Mouse (Mus musculus) mature B cell (primary cell): ENCODE results near the gene Krtcap3.

Source experiments
- in situ Hi-C: fragments of 300-500 bp; cut with MboI; formaldehyde crosslinking; loops from 2 replicates; pipeline ENCODE4 v1.14.3; 2019

The Krtcap3 gene

GRCm38 (mm10) chr5:31253806-31254205, 2.3 kb downstream of the Krtcap3 start:
- in situ Hi-C loops = no loop called here

DNA sequence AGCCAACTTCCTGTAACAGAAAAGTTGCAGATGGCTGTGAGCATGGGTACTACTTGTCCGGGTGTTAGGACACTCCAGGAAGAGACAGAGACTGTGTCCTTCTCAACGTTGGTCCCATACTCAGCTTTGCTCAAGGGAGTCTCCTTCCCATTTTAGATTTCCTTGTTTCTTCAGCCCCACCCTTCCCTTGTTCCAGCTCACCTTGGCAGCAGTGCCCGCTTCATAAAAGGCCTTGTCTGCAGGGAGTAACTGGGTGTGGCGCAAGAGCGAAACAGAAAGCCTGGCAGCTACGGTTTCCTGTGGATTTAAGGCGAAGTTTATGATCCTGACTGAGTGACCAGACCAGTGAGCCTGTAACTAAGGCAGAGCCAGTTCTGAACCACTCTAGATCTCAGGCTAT, 3.0 kb downstream of the Krtcap3 start:
- in situ Hi-C loops = no loop called here

GRCm38 (mm10) chr5:31254901-31255300, 3.4 kb downstream of the Krtcap3 start:
- in situ Hi-C loops = no loop called here

DNA sequence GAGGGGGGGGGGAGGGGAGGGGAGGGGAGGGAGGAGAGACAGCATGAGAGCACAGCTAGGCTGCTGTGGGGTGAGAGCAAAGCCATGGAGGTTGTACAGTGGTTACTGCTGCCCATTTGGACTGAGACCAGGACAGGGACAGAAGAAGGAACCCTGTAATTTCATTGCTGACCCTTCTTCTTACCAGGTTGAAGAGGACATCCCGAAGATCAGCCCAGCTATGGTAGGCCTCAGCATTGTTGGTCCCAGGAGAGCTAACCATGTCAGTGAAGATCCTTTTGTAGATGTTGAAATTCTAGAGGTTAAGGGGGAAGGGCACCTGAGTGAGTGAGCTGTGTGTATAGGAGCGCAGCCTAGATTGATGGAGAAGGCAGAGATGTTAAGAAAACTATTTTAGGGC, 3.9 kb downstream of the Krtcap3 start:
- in situ Hi-C loops = no loop called here

- in situ Hi-C loops = no loop called here
Measured at GRCm38 (mm10) chr5:31255971-31256370, 4.5 kb downstream of the Krtcap3 start.

GRCm38 (mm10) chr5:31257616-31258015, 6.1 kb downstream of the Krtcap3 start:
- in situ Hi-C loops = no loop called here

- in situ Hi-C loops = no loop called here
Measured at GRCm38 (mm10) chr5:31266101-31266500, 14.6 kb downstream of the Krtcap3 start.

GRCm38 (mm10) chr5:31267686-31268085, 16.2 kb downstream of the Krtcap3 start:
- in situ Hi-C loops = no loop called here

DNA sequence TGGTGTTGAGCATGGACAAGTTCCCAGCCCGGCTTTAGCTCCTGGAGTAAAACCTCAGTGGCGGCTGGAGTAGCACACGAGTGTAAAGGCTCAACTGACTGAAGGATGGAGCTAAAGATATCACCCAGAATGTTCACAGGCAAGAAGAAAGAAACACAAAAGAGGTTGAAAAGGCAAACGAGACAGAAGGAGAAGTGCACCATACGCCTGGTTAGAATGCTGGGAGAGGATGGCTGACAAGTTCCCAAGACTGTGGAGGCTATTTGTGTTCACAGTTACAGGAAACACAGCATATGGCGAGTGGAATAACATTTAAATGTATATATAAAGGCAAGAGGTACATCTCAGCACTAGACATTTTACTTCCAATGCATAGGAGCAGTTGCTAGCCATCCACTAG, 21.5 kb downstream of the Krtcap3 start:
- in situ Hi-C loops = no loop called here

DNA sequence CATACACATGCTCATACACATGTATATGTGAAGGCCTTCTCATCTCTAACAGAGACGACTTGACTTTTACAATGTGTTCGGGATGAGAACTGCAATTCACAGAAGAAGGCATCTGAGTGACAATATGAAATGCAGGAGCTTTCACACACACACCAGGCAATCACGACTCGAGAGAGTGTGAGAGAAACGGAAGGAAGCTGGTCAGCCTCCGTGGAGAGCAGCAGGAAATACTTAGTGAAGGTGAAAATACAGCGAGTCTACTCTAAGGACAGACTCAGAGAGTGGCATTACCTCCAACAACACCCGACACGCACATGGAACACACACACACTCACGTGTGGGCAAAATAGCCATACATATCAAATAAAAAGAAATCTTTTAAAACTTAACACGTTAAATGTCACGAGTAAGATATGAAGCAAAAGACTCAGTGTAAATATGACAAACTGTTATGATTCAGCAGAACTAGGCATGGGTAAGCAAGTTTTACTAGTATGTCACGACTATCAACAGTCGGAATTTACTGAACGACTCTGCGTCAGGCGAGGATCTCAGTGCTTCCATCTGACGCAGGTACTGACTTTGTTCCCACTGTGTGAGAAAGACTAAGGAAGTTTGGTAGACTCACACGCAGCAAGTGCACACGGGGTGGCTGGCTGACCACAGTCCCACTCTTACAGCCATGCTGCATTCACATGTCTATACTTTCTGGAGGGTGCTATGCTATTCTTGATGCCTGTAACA, 27.9 kb downstream of the Krtcap3 start:
- in situ Hi-C loops = no loop called here

- in situ Hi-C loops = no loop called here
Measured at GRCm38 (mm10) chr5:31288225-31288624, 36.7 kb downstream of the Krtcap3 start.

DNA sequence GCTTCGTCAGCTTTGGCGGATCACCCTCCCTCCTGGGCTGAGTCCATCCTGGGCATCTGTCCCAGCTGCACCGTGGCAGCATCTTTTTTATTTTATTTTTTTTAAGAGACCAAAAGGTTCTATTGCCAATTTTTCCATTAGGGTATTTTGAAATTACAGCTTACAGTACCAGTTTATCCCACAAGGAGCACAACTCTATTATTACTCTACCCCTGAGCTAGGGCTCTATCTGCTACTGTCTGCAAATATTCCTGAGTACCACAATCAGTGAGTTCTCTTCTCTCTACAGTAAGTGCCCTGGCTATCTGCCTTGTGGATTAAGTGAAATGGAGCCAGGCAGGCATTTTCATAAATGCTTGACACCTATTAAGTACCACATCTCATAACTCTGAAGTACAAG, 37.2 kb downstream of the Krtcap3 start:
- in situ Hi-C loops = no loop called here

GRCm38 (mm10) chr5:31289626-31290230, 38.2 kb downstream of the Krtcap3 start:
- in situ Hi-C loops = no loop called here

GRCm38 (mm10) chr5:31290521-31291360, 39.2 kb downstream of the Krtcap3 start, which contains the start of gene Ift172:
TSS of gene Ift172 (minus strand) at chr5:31291116.
- in situ Hi-C loops = no loop called here

DNA sequence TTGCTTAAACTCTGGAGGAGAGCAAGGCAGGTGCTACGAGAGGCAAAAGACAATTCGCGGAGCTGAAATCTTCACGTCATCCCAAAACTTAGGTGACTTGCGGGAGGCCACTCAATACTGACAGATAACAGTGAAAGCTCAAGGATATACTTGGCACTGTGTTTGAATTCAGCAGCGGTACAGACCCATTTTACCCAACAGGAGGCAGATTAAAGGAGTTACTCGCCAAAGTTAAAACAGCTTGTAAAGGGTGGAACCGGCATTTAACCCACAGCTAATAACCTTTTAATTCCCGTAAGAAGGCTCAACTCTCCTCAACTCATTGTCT, 39.8 kb downstream of the Krtcap3 start:
- in situ Hi-C loops = no loop called here

- in situ Hi-C loops = no loop called here
Measured at GRCm38 (mm10) chr5:31294964-31295605, 43.6 kb downstream of the Krtcap3 start.

GRCm38 (mm10) chr5:31295606-31296141, 44.2 kb downstream of the Krtcap3 start, which contains the start of gene Fndc4:
TSS of gene Fndc4 (minus strand) at chr5:31296080.
- in situ Hi-C loops = no loop called here

DNA sequence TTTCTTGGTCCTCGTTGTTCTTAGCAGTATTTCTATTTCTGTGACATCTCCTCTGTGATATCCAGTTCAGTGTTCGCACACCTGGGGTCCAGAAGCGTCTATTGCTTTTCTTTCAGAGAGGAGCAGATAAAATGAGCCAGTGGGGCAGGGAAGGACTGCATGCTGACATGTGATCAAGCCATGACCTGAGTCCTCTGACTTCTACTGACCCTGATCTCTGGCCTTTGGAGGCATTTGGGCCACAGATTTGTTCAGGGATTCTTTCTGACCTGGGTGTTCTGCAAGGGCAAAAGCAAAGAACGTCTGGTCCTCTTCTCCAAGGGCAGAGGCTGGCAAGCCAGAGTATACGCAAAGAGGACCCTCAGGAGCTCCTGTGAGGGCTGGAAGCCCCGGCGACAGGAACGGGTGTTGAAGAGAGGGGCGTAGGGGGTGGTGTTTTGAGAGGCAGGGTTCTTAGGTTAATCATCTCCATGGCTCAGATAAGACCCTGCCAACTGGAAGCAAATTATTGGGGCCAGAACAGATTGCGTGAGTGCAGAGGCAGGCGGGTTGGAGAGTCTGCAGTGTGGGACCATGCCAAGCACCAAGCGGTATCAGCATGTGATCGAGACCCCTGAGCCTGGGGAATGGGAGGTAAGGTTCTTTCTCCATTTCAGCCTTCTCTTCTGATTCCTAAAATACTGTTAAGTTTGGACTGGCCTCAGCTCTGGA, 45.7 kb downstream of the Krtcap3 start, which contains the start of gene Gckr:
TSS of gene Gckr (plus strand) at position 397 of the 711 bp plus-strand sequence.
- in situ Hi-C loops = no loop called here

DNA sequence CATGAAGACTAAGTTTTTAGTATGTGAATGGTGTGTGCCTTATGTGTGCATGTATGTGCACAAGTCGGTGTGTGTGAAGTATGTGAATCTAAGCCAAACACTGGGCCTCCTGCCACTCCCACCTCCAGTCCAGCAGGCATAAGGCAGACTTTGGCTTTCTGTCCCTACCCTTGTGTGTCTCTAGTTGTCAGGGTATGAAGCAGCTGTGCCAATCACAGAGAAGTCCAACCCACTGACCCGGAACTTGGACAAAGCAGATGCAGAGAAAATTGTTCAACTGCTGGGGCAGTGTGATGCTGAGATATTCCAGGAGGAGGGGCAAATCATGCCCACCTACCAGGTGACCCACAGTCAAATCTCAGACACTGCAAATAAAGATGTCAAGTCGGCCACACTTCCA, 46.5 kb downstream of the Krtcap3 start:
- in situ Hi-C loops = no loop called here

GRCm38 (mm10) chr5:31298486-31298885, 47.0 kb downstream of the Krtcap3 start:
- in situ Hi-C loops = no loop called here

- in situ Hi-C loops = no loop called here
Measured at GRCm38 (mm10) chr5:31301866-31302265, 50.4 kb downstream of the Krtcap3 start.
